Mouse (Mus musculus) hindbrain, embryonic 11.5 days (tissue): ENCODE data around the gene Tmem63c. TPM values are rescaled to one million over a fixed set of nuclear protein-coding genes. Genes with fewer than 3 reads are reported as not detected.

ENCODE experiments used
- ATAC-seq: fragments of 200-750 bp; cut with Nextera tagmentation; 2 replicates; pipeline ENCODE4 v1.8.0; 2017; ENCODE audit warnings: mild to moderate bottlenecking, moderate TSS enrichment, moderate library complexity; ENCODE audit not compliant: low FRiP score
- DNase-seq: peaks from one replicate; pipeline ENCODE4 v3.0.0-alpha.2; 2015; ENCODE audit warnings: low spot score
- H3K27ac ChIP-seq: fragments of 300-500 bp; sonication (generic); 2 replicates; pipeline ENCODE4 v1.5.1; 2014; ENCODE audit warnings: mild to moderate bottlenecking, low read depth, low read length
- H3K27me3 ChIP-seq: fragments of 300-500 bp; sonication (generic); 2 replicates; pipeline ENCODE4 v1.6.1; 2014; ENCODE audit warnings: mild to moderate bottlenecking, low read length, moderate library complexity, mixed read lengths; ENCODE audit not compliant: control insufficient read depth, insufficient read depth
- H3K36me3 ChIP-seq: fragments of 300-500 bp; sonication (generic); 2 replicates; pipeline ENCODE4 v1.6.1; 2014; ENCODE audit warnings: mild to moderate bottlenecking, low read length, moderate library complexity, mixed read lengths; ENCODE audit not compliant: control insufficient read depth, insufficient read depth
- H3K4me1 ChIP-seq: fragments of 300-500 bp; sonication (generic); replicated peaks from 2 replicates; pipeline ENCODE4 v1.6.1; 2014; ENCODE audit warnings: low read length, mixed read lengths; ENCODE audit not compliant: control insufficient read depth, insufficient read depth
- H3K4me2 ChIP-seq: fragments of 300-500 bp; sonication (generic); replicated peaks from 2 replicates; pipeline ENCODE4 v1.6.1; 2014; ENCODE audit warnings: mild to moderate bottlenecking, low read depth, low read length
- H3K4me3 ChIP-seq: fragments of 300-500 bp; sonication (generic); 2 replicates; pipeline ENCODE4 v1.5.1; 2014; ENCODE audit warnings: low read depth, low read length
- H3K9ac ChIP-seq: fragments of 300-500 bp; sonication (generic); 2 replicates; pipeline ENCODE4 v1.6.1; 2014; ENCODE audit warnings: low read depth, low read length
- H3K9me3 ChIP-seq: fragments of 300-500 bp; sonication (generic); 2 replicates; pipeline ENCODE4 v1.6.1; 2016; ENCODE audit warnings: low read length; ENCODE audit not compliant: control insufficient read depth
- WGBS: fragments of 180-500 bp; shearing (Covaris S2); extraction: QIAGEN DNeasy Blood & Tissue Kit; methylation state at CpG from one replicate; pipeline ENCODE4 v1.1.7; 2014; 5-methylcytosine and 5-hydroxymethylcytosine counted together
- polyA plus RNA-seq: library from polyadenylated mRNA; unstranded; fragments of >200 nt; fragmentation: Nextera tagmentation; extraction: Ambion mirVana; gene quantifications from 2 replicates; pipeline ENCODE4 v1.2.1, GENCODE M21; 2014

Gene Tmem63c
- polyA plus RNA-seq, 1 experiment from 2014 or later: 0.66 TPM

DNA sequence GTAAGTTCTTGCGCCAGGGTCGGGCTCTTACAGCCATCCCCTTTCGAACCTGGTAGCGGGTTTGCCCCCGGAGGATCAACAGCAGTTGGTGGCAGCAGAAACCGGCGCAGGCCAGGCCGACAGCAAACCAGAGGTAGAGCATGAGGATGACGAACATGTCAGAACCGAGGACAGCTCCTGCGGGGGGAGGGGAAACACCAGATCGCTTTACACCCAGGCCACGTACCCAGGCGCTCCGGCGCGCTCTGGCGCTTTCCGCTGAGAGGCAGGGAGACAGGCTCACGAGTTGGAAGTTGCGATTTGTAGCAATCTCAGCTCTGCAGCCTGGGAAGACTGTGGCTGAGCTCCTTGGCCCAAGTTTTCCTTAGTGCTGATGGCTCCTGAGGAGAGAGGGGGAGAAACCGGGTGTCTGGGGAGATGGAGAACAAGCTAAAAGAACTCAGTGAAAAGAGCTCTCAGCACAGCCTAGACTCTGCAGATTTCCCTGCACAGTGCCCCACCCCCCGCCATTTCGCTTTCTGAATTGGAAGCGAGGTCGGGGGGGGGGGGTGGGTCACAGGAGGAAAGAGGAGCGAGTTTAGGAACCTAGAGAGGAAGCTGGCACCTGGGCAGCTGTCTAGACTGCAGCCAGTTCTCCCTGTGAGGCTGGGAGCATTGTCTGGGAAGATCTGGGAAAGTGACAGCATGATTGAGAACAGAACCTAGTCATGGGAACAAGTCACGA, 37.5 kb upstream of the Tmem63c start:
- Histone ChIP-seq H3K27ac (0 out of 2 replicates have a peak overlapping the region, but pooled peaks have one; percentile 30), H3K36me3 (no peaks in the 10 kb centered on the region), H3K4me3 (peak overlapping the region; percentile 19; the same call in 1 of the 2 replicates), H3K4me1 (peaks cover 4% of the 10 kb centered on the region; the same call in 1 of the 2 replicates), H3K9ac (no peak overlapping the region; the same call in 1 of the 2 replicates), H3K9me3 (no peaks in the 10 kb centered on the region), H3K4me2 (peak overlapping the region; percentile 54), H3K27me3 (peaks cover 36% of the 10 kb centered on the region)
- DNase-seq (peak; percentile 86), ATAC-seq (peak; percentile 75)
- WGBS: 3% methylated on average over 28 of the region's 28 CpGs

GRCm38 (mm10) chr12:86984194-86984555, 37.0 kb upstream of the Tmem63c start:
- Histone ChIP-seq H3K4me2 (peak overlapping the region; percentile 54), H3K9ac (no peak overlapping the region), H3K27me3 (peaks cover 41% of the 10 kb centered on the region), H3K9me3 (no peaks in the 10 kb centered on the region), H3K27ac (0 out of 2 replicates have a peak overlapping the region, but pooled peaks have one; percentile 30), H3K4me1 (peaks cover 4% of the 10 kb centered on the region; the same call in 1 of the 2 replicates), H3K36me3 (no peaks in the 10 kb centered on the region), H3K4me3 (no peak overlapping the region)
- peak; percentile 20 for ATAC-seq
- 7% methylated on average over 6 of the region's 6 CpGs for WGBS
- peak; percentile 69 for DNase-seq

- no peaks in the 10 kb centered on the region for H3K9me3 ChIP-seq
- peaks cover 10% of the 10 kb centered on the region for H3K4me1 ChIP-seq
- H3K36me3 ChIP-seq: no peaks in the 10 kb centered on the region
- peaks cover 58% of the 10 kb centered on the region for H3K27me3 ChIP-seq
- H3K27ac ChIP-seq: no peak overlapping the region
- no peak overlapping the region for H3K9ac ChIP-seq
- no peak for ATAC-seq
- H3K4me3 ChIP-seq: no peak overlapping the region
- 68% methylated on average over 4 of the region's 4 CpGs for WGBS
- no peak overlapping the region for H3K4me2 ChIP-seq
- DNase-seq: no peak
Measured at GRCm38 (mm10) chr12:86986562-86986961, 34.6 kb upstream of the Tmem63c start.

- DNase-seq (no peak), ATAC-seq (no peak)
- 52% methylated on average over 16 of the region's 16 CpGs for WGBS
- Histone ChIP-seq H3K4me1 (peaks cover 10% of the 10 kb centered on the region), H3K36me3 (no peaks in the 10 kb centered on the region), H3K27me3 (peaks cover 50% of the 10 kb centered on the region), H3K4me2 (no peak overlapping the region), H3K4me3 (no peak overlapping the region), H3K9me3 (no peaks in the 10 kb centered on the region), H3K9ac (no peak overlapping the region), H3K27ac (no peak overlapping the region)
Measured at GRCm38 (mm10) chr12:86988227-86988626, 32.9 kb upstream of the Tmem63c start.

- Histone ChIP-seq H3K27me3 (peaks cover 46% of the 10 kb centered on the region), H3K4me2 (peak overlapping the region; percentile 82), H3K4me3 (peak overlapping the region; percentile 53; the same call in 1 of the 2 replicates), H3K27ac (no peak overlapping the region), H3K9me3 (no peaks in the 10 kb centered on the region), H3K36me3 (no peaks in the 10 kb centered on the region), H3K9ac (peak overlapping the region; percentile 70; the same call in 1 of the 2 replicates), H3K4me1 (peaks cover 6% of the 10 kb centered on the region)
- ATAC-seq: peak; percentile 15; the same call in 1 of the 2 replicates
- DNase-seq: no peak
- 4% methylated on average over 15 of the region's 15 CpGs for WGBS
Measured at GRCm38 (mm10) chr12:86989378-86989777, 31.8 kb upstream of the Tmem63c start.

- H3K36me3 ChIP-seq: no peaks in the 10 kb centered on the region
- DNase-seq (peak; percentile 84), ATAC-seq (peak; percentile 84)
- peak within 1 kb of the TSS; percentile 82 for H3K4me2 ChIP-seq
- H3K9me3 ChIP-seq: no peaks in the 10 kb centered on the region
- H3K4me1 ChIP-seq: peaks cover 6% of the 10 kb centered on the region
- H3K27me3 ChIP-seq: peaks cover 41% of the 10 kb centered on the region
- H3K9ac ChIP-seq: peak within 1 kb of the TSS; percentile 70
- H3K4me3 ChIP-seq: peak within 1 kb of the TSS; percentile 53
- 1% methylated on average over 59 of the region's 68 CpGs for WGBS
- no peak within 1 kb of the TSS for H3K27ac ChIP-seq
Measured at GRCm38 (mm10) chr12:86989890-86990754, 31.0 kb upstream of the Tmem63c start, which contains the start of gene Zdhhc22. Gene Zdhhc22 (minus strand): TSS chr12:86990430.

DNA sequence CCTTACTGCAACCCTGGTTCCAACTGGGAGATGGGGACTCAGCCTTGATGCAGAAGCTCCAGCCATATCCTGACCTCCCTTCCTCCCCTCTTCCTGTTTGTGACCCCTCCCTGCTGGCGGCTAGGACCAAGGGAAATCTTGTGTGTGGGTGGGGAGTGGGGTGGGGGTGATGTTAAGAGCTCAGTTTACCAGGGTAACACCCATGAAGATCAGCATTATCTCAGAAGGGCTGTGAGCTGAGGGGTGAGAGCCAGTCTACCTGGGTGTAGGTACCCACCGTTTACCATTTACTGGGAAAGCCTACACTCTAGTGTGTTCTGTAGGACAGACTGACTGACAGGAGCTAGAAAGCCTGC, 30.4 kb upstream of the Tmem63c start:
- H3K36me3 ChIP-seq: no peaks in the 10 kb centered on the region
- H3K4me2 ChIP-seq: peak overlapping the region; percentile 82
- H3K9ac ChIP-seq: peak overlapping the region; percentile 70; the same call in 1 of the 2 replicates
- no peaks in the 10 kb centered on the region for H3K9me3 ChIP-seq
- 42% methylated on average over 2 of the region's 2 CpGs for WGBS
- DNase-seq (no peak), ATAC-seq (no peak)
- H3K27ac ChIP-seq: no peak overlapping the region
- peaks cover 6% of the 10 kb centered on the region for H3K4me1 ChIP-seq
- H3K4me3 ChIP-seq: peak overlapping the region; percentile 53
- peaks cover 41% of the 10 kb centered on the region for H3K27me3 ChIP-seq

- no peaks in the 10 kb centered on the region for H3K9me3 ChIP-seq
- no peak overlapping the region for H3K27ac ChIP-seq
- 31% methylated on average over 4 of the region's 4 CpGs for WGBS
- DNase-seq (peak; percentile 35), ATAC-seq (no peak)
- H3K4me1 ChIP-seq: peaks cover 6% of the 10 kb centered on the region
- H3K36me3 ChIP-seq: no peaks in the 10 kb centered on the region
- no peak overlapping the region for H3K4me2 ChIP-seq
- no peak overlapping the region for H3K4me3 ChIP-seq
- H3K27me3 ChIP-seq: peaks cover 20% of the 10 kb centered on the region
- H3K9ac ChIP-seq: no peak overlapping the region
Measured at GRCm38 (mm10) chr12:86994166-86994565, 27.0 kb upstream of the Tmem63c start.
